Mouse (Mus musculus): ENCODE measurements at regions not wholly inside any gene's neighbourhood (a gene's known extent, or its start where the extent isn't known, plus 50 kb on each side); places are given as distances from the start of the nearest gene placed in this dataset.

- Histone ChIP-seq H3K27me3 (ENCODE audit: control insufficient read depth in 1 of 2, insufficient read depth in 2 of 2, low read length in 2 of 2) (no peaks in the 10 kb centered on the region), H3K9me3 (replicated peaks; ENCODE audit: insufficient read depth, low read length) (no peaks in the 10 kb centered on the region), H3K79me2 (ENCODE audit: control insufficient read depth, insufficient read depth, low read length, poor library complexity) (no peaks in the 10 kb centered on the region), H3K9ac (ENCODE audit: control insufficient read depth, low read depth, low read length, poor library complexity, severe bottlenecking) (no peak overlapping the region), H3K27ac (ENCODE audit: control insufficient read depth, low read depth, low read length) (no peak overlapping the region), H3K4me3 (ENCODE audit: control insufficient read depth in 1 of 2, insufficient read depth in 1 of 2, low read depth in 2 of 2, low read length in 2 of 2) (no peak overlapping the region), H3K36me3 (ENCODE audit: control insufficient read depth in 1 of 2, insufficient read depth in 2 of 2, low read length in 2 of 2) (no peaks in the 10 kb centered on the region), H3K4me1 (ENCODE audit: control insufficient read depth in 1 of 2, insufficient read depth in 2 of 2, low read length in 2 of 2) (no peaks in the 10 kb centered on the region)
- TF ChIP-seq GABPA (IDR thresholded peaks at IDR 0.05; ENCODE audit: low read depth, low read length) (no peak), SMC3 (IDR thresholded peaks at IDR 0.05; ENCODE audit: low read depth, low read length) (no peak), NELFE (IDR thresholded peaks at IDR 0.05; ENCODE audit: low read depth, low read length) (no peak)
- no peak for DNase-seq (ENCODE audit: low read depth, low spot score)
These were observed 155.2 kb downstream of the Zpld1 start for GRCm38 (mm10) chr16:55142431-55143173.

- no peaks in the 10 kb centered on the region for H3K4me1 ChIP-seq (ENCODE audit: control insufficient read depth in 1 of 2, insufficient read depth in 2 of 2, low read length in 2 of 2)
- H3K27me3 ChIP-seq (ENCODE audit: control insufficient read depth in 1 of 2, insufficient read depth in 2 of 2, low read length in 2 of 2), result no peaks in the 10 kb centered on the region; a peak in 1 of 4 replicates
- no peaks in the 10 kb centered on the region for H3K9me3 ChIP-seq (replicated peaks; ENCODE audit: insufficient read depth, low read length)
- no peak for DNase-seq (ENCODE audit: low read depth, low spot score)
- H3K79me2 ChIP-seq (ENCODE audit: control insufficient read depth, insufficient read depth, low read length, poor library complexity), result no peaks in the 10 kb centered on the region
- H3K27ac ChIP-seq (ENCODE audit: control insufficient read depth, low read depth, low read length), result no peak overlapping the region
- H3K36me3 ChIP-seq (ENCODE audit: control insufficient read depth in 1 of 2, insufficient read depth in 2 of 2, low read length in 2 of 2), result no peaks in the 10 kb centered on the region
- no peak overlapping the region for H3K4me3 ChIP-seq (ENCODE audit: control insufficient read depth in 1 of 2, insufficient read depth in 1 of 2, low read depth in 2 of 2, low read length in 2 of 2)
- TF ChIP-seq MEF2A (IDR thresholded peaks at IDR 0.05; ENCODE audit: extremely low read depth, insufficient replicate concordance, low read depth, low read length, poor library complexity, severe bottlenecking) (no peak), ZC3H11A (IDR thresholded peaks at IDR 0.05; ENCODE audit: low read depth, low read length) (no peak), NRF1 (IDR thresholded peaks at IDR 0.05; ENCODE audit: insufficient read depth, low read depth, low read length, poor library complexity, severe bottlenecking) (no peak), MYB (IDR thresholded peaks at IDR 0.05; ENCODE audit: low read depth, low read length) (no peak), ZKSCAN1 (IDR thresholded peaks at IDR 0.05; ENCODE audit: low read depth, low read length) (no peak), GABPA (IDR thresholded peaks at IDR 0.05; ENCODE audit: low read depth, low read length) (no peak), JUND (IDR thresholded peaks at IDR 0.05; ENCODE audit: low read depth, low read length) (no peak), SIN3A (IDR thresholded peaks at IDR 0.05; ENCODE audit: low read length) (no peak), TAL1 (IDR thresholded peaks at IDR 0.05; ENCODE audit: low read length) (no peak), POLR2AphosphoS5 (IDR thresholded peaks at IDR 0.05; ENCODE audit: borderline replicate concordance, low read depth, low read length) (no peak), ELF1 (IDR thresholded peaks at IDR 0.05; ENCODE audit: low read depth, low read length) (no peak), MAZ (IDR thresholded peaks at IDR 0.05; ENCODE audit: low read depth, low read length) (no peak), GATA1 (IDR thresholded peaks at IDR 0.05; ENCODE audit: low read depth, low read length) (no peak), ZNF384 (IDR thresholded peaks at IDR 0.05; ENCODE audit: low read depth, low read length) (no peak)
- H3K9ac ChIP-seq (ENCODE audit: control insufficient read depth, low read depth, low read length, poor library complexity, severe bottlenecking), result no peak overlapping the region
These were observed 162.8 kb downstream of the Zpld1 start for GRCm38 (mm10) chr16:55134961-55135360.

Measured in MEL (cell line).